Mouse (Mus musculus) MEL (cell line): ENCODE measurements around the gene Wnt7b. TPM values are rescaled to one million over a fixed set of nuclear protein-coding genes. Genes with fewer than 3 reads are reported as not detected.

ENCODE experiments used
- DNase-seq: peaks from one replicate; pipeline ENCODE4 v3.0.0; 2011; ENCODE audit warnings: low read depth, low spot score
- H3K27ac ChIP-seq: 2 replicates; pipeline ENCODE4 v1.5.1; 2012; ENCODE audit warnings: low read depth, mild to moderate bottlenecking, control low read depth, low read length, moderate library complexity; ENCODE audit not compliant: control insufficient read depth
- H3K27me3 ChIP-seq, 2 experiments: fragments of 150-350 bp in 1 of 2; sonication (generic) in 1 of 2; 2 replicates each; pipeline ENCODE4 v1.6.1; 2012; ENCODE audit warnings: low read length in 2 of 2, mild to moderate bottlenecking in 2 of 2, improper control_type of control experiment in 1 of 2, moderate library complexity in 1 of 2; ENCODE audit not compliant: insufficient read depth in 2 of 2, control insufficient read depth in 1 of 2
- H3K36me3 ChIP-seq, 2 experiments: 2 replicates each; pipeline ENCODE4 v1.6.1; 2012 to 2014; ENCODE audit warnings: low read length in 2 of 2, improper control_type of control experiment in 1 of 2, inconsistent platforms in 1 of 2, mild to moderate bottlenecking in 1 of 2; ENCODE audit not compliant: insufficient read depth in 2 of 2, control insufficient read depth in 1 of 2
- H3K4me1 ChIP-seq, 2 experiments: fragments of 150-350 bp in 1 of 2; sonication (generic) in 1 of 2; 2 replicates each; pipeline ENCODE4 v1.6.1; 2012; ENCODE audit warnings: low read length in 2 of 2, improper control_type of control experiment in 1 of 2, mild to moderate bottlenecking in 1 of 2; ENCODE audit not compliant: insufficient read depth in 2 of 2, control insufficient read depth in 1 of 2
- H3K4me3 ChIP-seq, 2 experiments: fragments of 150-350 bp in 1 of 2; sonication (generic) in 1 of 2; 2 replicates each; pipeline ENCODE4 v1.5.1; 2012; ENCODE audit warnings: low read depth in 2 of 2, low read length in 2 of 2, mild to moderate bottlenecking in 2 of 2, moderate library complexity in 2 of 2, control low read depth in 1 of 2, improper control_type of control experiment in 1 of 2; ENCODE audit not compliant: control insufficient read depth in 1 of 2, insufficient read depth in 1 of 2
- H3K79me2 ChIP-seq: 2 replicates; pipeline ENCODE4 v1.6.1; 2012; ENCODE audit warnings: mild to moderate bottlenecking, low read length, moderate library complexity; ENCODE audit not compliant: control insufficient read depth, poor library complexity, insufficient read depth
- H3K9ac ChIP-seq: 2 replicates; pipeline ENCODE4 v1.6.1; 2012; ENCODE audit warnings: low read depth, mild to moderate bottlenecking, control low read depth, low read length, moderate library complexity; ENCODE audit not compliant: control insufficient read depth, poor library complexity, severe bottlenecking
- H3K9me3 ChIP-seq: fragments of 150-350 bp; sonication (generic); replicated peaks from 2 replicates; pipeline ENCODE4 v1.6.1; 2012; ENCODE audit warnings: mild to moderate bottlenecking, low read length, improper control_type of control experiment, moderate library complexity; ENCODE audit not compliant: insufficient read depth
- CTCF ChIP-seq, 3 experiments: IDR thresholded peaks in 2 of 3; conservative IDR thresholded peaks in 1 of 3; 2 replicates each; pipeline ENCODE4 v1.5.1; 2011 to 2012; ENCODE audit warnings: low read length in 3 of 3, low read depth in 2 of 3, mild to moderate bottlenecking in 2 of 3, improper control_type of control experiment in 1 of 3, inconsistent platforms in 1 of 3, mixed read lengths in 1 of 3, moderate library complexity in 1 of 3; ENCODE audit not compliant: control insufficient read depth in 1 of 3, insufficient read depth in 1 of 3, poor library complexity in 1 of 3, severe bottlenecking in 1 of 3
- ETS1 ChIP-seq: IDR thresholded peaks from 2 replicates; pipeline ENCODE4 v1.6.1; 2012; ENCODE audit warnings: low read depth, mild to moderate bottlenecking, inconsistent platforms, low read length, improper control_type of control experiment, moderate library complexity
- GABPA ChIP-seq: IDR thresholded peaks from 2 replicates; pipeline ENCODE4 v1.6.1; 2012; ENCODE audit warnings: low read depth, mild to moderate bottlenecking, inconsistent platforms, low read length, improper control_type of control experiment, moderate library complexity
- GATA1 ChIP-seq: IDR thresholded peaks from 2 replicates; pipeline ENCODE4 v1.6.1; 2011; ENCODE audit warnings: low read depth, low read length, improper control_type of control experiment
- HCFC1 ChIP-seq: IDR thresholded peaks from 2 replicates; pipeline ENCODE4 v1.6.1; 2012; ENCODE audit warnings: low read depth, mild to moderate bottlenecking, inconsistent platforms, low read length, improper control_type of control experiment, moderate library complexity
- KAT2A ChIP-seq: conservative IDR thresholded peaks from 2 replicates; pipeline ENCODE4 v1.6.1; 2012; ENCODE audit warnings: low read depth, low read length, improper control_type of control experiment, inconsistent platforms
- MAZ ChIP-seq: IDR thresholded peaks from 2 replicates; pipeline ENCODE4 v1.6.1; 2012; ENCODE audit warnings: low read depth, mild to moderate bottlenecking, inconsistent platforms, low read length, improper control_type of control experiment
- MYC ChIP-seq: IDR thresholded peaks from 2 replicates; pipeline ENCODE4 v1.6.1; 2011; ENCODE audit warnings: low read depth, mild to moderate bottlenecking, low read length, improper control_type of control experiment, moderate library complexity
- NRF1 ChIP-seq: IDR thresholded peaks from 2 replicates; pipeline ENCODE4 v1.6.1; 2014; ENCODE audit warnings: low read depth, mild to moderate bottlenecking, inconsistent platforms, low read length, improper control_type of control experiment, moderate library complexity; ENCODE audit not compliant: poor library complexity, insufficient read depth, severe bottlenecking
- POLR2AphosphoS5 ChIP-seq: IDR thresholded peaks from 2 replicates; pipeline ENCODE4 v1.6.1; 2012; ENCODE audit warnings: low read depth, borderline replicate concordance, mild to moderate bottlenecking, inconsistent platforms, low read length, moderate library complexity, mixed read lengths
- RCOR1 ChIP-seq: IDR thresholded peaks from 2 replicates; pipeline ENCODE4 v1.6.1; 2012; ENCODE audit warnings: low read depth, mild to moderate bottlenecking, inconsistent platforms, low read length, improper control_type of control experiment
- SMC3 ChIP-seq: IDR thresholded peaks from 2 replicates; pipeline ENCODE4 v1.6.1; 2011; ENCODE audit warnings: low read depth, low read length, improper control_type of control experiment
- TBP ChIP-seq: IDR thresholded peaks from 2 replicates; pipeline ENCODE4 v1.8.0; 2011; ENCODE audit warnings: low read depth, low read length, improper control_type of control experiment
- USF1 ChIP-seq: IDR thresholded peaks from 2 replicates; pipeline ENCODE4 v1.6.1; 2014; ENCODE audit warnings: low read depth, mild to moderate bottlenecking, inconsistent platforms, low read length, improper control_type of control experiment, moderate library complexity
- ZC3H11A ChIP-seq: IDR thresholded peaks from 2 replicates; pipeline ENCODE4 v1.6.1; 2012; ENCODE audit warnings: low read depth, mild to moderate bottlenecking, inconsistent platforms, low read length, improper control_type of control experiment
- ZMIZ1 ChIP-seq: IDR thresholded peaks from 2 replicates; pipeline ENCODE4 v1.6.1; 2012; ENCODE audit warnings: low read depth, mild to moderate bottlenecking, inconsistent platforms, low read length, improper control_type of control experiment, moderate library complexity
- polyA plus RNA-seq, 2 experiments: library from polyadenylated mRNA; stranded (reverse) in 1 of 2; unstranded in 1 of 2; fragments of >175 nt in 1 of 2; fragments of >200 nt in 1 of 2; gene quantifications; 2 replicates each; pipeline versions ENCODE4 v1.2.1 to v1.2.4; 2012; ENCODE audit warnings: low replicate concordance in 2 of 2, low read depth in 1 of 2; ENCODE audit not compliant: insufficient read length in 2 of 2, insufficient read depth in 1 of 2, missing spikeins in 1 of 2
- total RNA-seq: library from RNA; depleted of rRNA; stranded (reverse); fragments of 300-350 nt; gene quantifications from 2 replicates; pipeline ENCODE4 v1.2.3, GENCODE M21; 2012

Wnt7b gene
- total and polyA plus RNA-seq, 3 experiments = not detected

DNA sequence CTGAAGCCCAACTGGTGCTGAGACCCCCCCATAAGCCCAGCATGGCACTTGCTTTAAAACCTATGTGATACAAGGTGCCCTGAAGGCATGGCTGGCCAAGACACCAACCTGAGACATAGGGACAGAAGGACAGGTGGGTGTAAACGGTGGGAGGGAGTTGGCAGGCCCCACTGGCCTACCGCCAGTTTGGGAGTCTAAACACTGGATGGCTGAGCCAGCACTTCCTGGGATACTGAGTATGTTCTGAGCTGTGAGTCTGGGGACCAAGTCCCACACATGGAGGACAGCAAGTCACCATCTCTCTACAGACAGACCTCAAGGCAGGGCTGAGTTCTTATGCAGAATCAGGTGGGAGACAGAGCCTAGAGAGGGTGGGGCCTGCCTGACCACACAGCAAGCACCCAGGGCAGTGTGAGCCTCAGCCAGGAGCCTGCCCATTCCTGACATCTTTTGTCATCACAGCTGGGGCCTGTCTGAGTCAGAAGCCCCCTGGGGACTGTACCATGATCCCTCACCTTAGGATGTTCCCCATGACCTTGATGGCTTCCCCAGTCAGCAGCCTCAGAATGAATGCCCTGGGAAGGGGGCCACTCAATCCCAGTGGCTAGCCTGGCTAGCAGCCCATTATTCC is 13.0 kb downstream of the Wnt7b start:
- Histone ChIP-seq H3K27me3 (no peaks in the 10 kb centered on the region), H3K36me3 (no peaks in the 10 kb centered on the region)
- TF ChIP-seq HCFC1 (no peak), NRF1 (no peak), GABPA (no peak), ETS1 (no peak), MYC (no peak), RCOR1 (no peak), KAT2A (no peak), ZC3H11A (no peak), USF1 (no peak), CTCF (IDR thresholded peaks at IDR 0.05 in 2 of 3, conservative IDR thresholded peaks at IDR 0.05 in 1 of 3; ENCODE audit: control insufficient read depth in 1 of 3, insufficient read depth in 1 of 3, low read depth in 2 of 3, low read length in 3 of 3, poor library complexity in 1 of 3, severe bottlenecking in 1 of 3) (no peak)

DNA sequence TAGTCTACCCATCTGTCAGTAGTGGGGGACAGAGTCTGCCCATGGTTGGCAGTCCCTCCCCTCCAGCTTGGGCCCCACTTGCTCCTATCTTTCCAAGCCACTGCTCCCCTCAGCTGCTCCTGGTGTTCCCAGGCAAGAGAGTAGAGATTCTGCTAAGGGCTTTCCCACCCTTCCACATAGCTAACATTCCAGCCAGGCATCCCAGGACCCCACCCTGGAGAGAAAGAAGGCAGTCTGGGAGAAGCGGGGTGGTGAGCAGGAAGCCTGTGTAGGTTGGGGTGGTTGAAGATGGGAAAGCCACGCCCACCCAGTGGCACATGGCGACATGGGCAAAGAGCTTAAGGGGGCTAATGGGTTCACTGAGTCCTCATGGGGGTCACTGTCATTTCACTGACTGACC is 13.9 kb downstream of the Wnt7b start:
- no peak overlapping the region for H3K27ac ChIP-seq
- no peak overlapping the region for H3K4me3 ChIP-seq
- no peaks in the 10 kb centered on the region for H3K9me3 ChIP-seq
- no peak for DNase-seq
- H3K79me2 ChIP-seq = no peaks in the 10 kb centered on the region
- H3K27me3 ChIP-seq = no peaks in the 10 kb centered on the region
- H3K36me3 ChIP-seq = no peaks in the 10 kb centered on the region
- H3K4me1 ChIP-seq = no peaks in the 10 kb centered on the region
- no peak overlapping the region for H3K9ac ChIP-seq
- TF ChIP-seq GATA1 (no peak), HCFC1 (no peak), MAZ (no peak), SMC3 (no peak)
- TF ChIP-seq, all 39 proteins: peak for 0

More for the DNA sequence above, 13.0 kb downstream of the Wnt7b start:
- H3K9ac ChIP-seq = no peak overlapping the region
- H3K79me2 ChIP-seq = no peaks in the 10 kb centered on the region
- no peaks in the 10 kb centered on the region for H3K4me1 ChIP-seq
- no peak overlapping the region for H3K27ac ChIP-seq
- DNase-seq = no peak
- H3K4me3 ChIP-seq = no peak overlapping the region
- H3K9me3 ChIP-seq = no peaks in the 10 kb centered on the region

- no peaks in the 10 kb centered on the region for H3K27me3 ChIP-seq
- H3K4me3 ChIP-seq = no peak overlapping the region
- H3K79me2 ChIP-seq = no peaks in the 10 kb centered on the region
- H3K27ac ChIP-seq = no peak overlapping the region
- H3K36me3 ChIP-seq = no peaks in the 10 kb centered on the region
- DNase-seq = no peak
- TF ChIP-seq POLR2AphosphoS5 = no peak
- TF ChIP-seq GABPA = no peak
- no peak for TF ChIP-seq GATA1
- no peak for TF ChIP-seq TBP
- no peak for TF ChIP-seq ZMIZ1
- TF ChIP-seq, all 39 proteins: peak for 0
- Histone ChIP-seq H3K9me3 (no peaks in the 10 kb centered on the region), H3K9ac (no peak overlapping the region), H3K4me1 (no peaks in the 10 kb centered on the region)
Observed at GRCm38 (mm10) chr15:85564966-85565365, 17.3 kb downstream of the Wnt7b start.
